In genomic region chr9:50850713-50851112, GRCm38 (mm10) we compare ENCODE assay signal across 10 mouse cellular contexts. TPM values are rescaled to one million over a fixed set of nuclear protein-coding genes. Genes with fewer than 3 reads are reported as not detected.
DNase-seq lines count a peak whose midpoint lies in the region; ATAC-seq lines count a peak whose summit lies in the region.
"Had no signal": no experiment of that assay in that cellular context is flagged by ENCODE, and none has a peak within 500 bp of the region (broad histone marks: within the 10 kb centered on the region; RNA-seq: fewer than 3 reads in every experiment).

No protein-coding gene starts in this region.

- ATAC-seq in liver, embryonic 15.5 days (ENCODE audit: insufficient read depth) = no peak
- ATAC-seq: inflammation-experienced regulatory T-cells, adult 6 months had no signal

- no peaks in the 10 kb centered on the region for H3K9me3 ChIP-seq in liver, embryonic 15.5 days (replicated peaks)

- no peaks in the 10 kb centered on the region for H3K27me3 ChIP-seq in liver, embryonic 15.5 days

- no peak overlapping the region for H3K9ac ChIP-seq in liver, embryonic 15.5 days

- no peaks in the 10 kb centered on the region for H3K36me3 ChIP-seq in liver, embryonic 15.5 days (replicated peaks)

- H3K27ac ChIP-seq in liver, embryonic 15.5 days (replicated peaks) = peak overlapping the region; percentile 25; the same call in 1 of the 2 replicates

- 24% methylated on average over 8 of the region's 8 CpGs for WGBS in liver, embryonic 15.5 days (ENCODE audit: insufficient replicate concordance)

- 0 out of 2 replicates have a peak overlapping the region, but pooled peaks have one; percentile 10 for H3K4me2 ChIP-seq in liver, embryonic 15.5 days

- peaks cover 85% of the 10 kb centered on the region for H3K4me1 ChIP-seq in liver, embryonic 15.5 days (replicated peaks)

- H3K4me3 ChIP-seq in liver, embryonic 15.5 days (replicated peaks) = no peak overlapping the region

- peak; percentile 46 to 54 for DNase-seq in frontal cortex, postnatal 36 days (ENCODE audit: low spot score in 2 of 2)
- DNase-seq in frontal cortex, postnatal 25 days (ENCODE audit: low spot score in 2 of 2) = no peak
- DNase-seq in spleen, postnatal 36 days (ENCODE audit: low spot score in 2 of 2) = peak; percentile 21 to 43
- DNase-seq in spleen, adult 18-20 months = no peak
- no peak for DNase-seq in layer of hippocampus, postnatal 10 days (ENCODE audit: low spot score in 2 of 2)
- no peak for DNase-seq in gastrocnemius, adult 8-10 months (ENCODE audit: low spot score in 2 of 2)
- DNase-seq in urinary bladder, adult 2 months (ENCODE audit: low spot score) = no peak
- DNase-seq: adrenal gland, postnatal 10 days had no signal

RNA-seq across cellular contexts. Expression of gene Ppp2r1b, which starts 5.6 kb away (rescaled TPM):
- polyA plus RNA-seq in liver, embryonic 15.5 days (2015; fragmentation: Nextera tagmentation; extraction: Ambion mirVana) = 68.8 and 70.2 TPM in 2 replicates
- 10 to 100 TPM; 18.8 to 19.9 TPM for total RNA-seq in layer of hippocampus, postnatal 10 days (2021)
- 1 to 10 TPM; 6.5 to 7.4 (median 7.0) TPM for total RNA-seq in gastrocnemius, adult 8-10 months (2022)
- 20.9 and 23.5 TPM in 2 replicates for polyA plus RNA-seq in urinary bladder, adult 2 months (2012; rRNA removed)

Comparison
In these comparisons a context has a peak if more than half of its experiments do, and no peak if none do; other contexts are left out.
1. DNase-seq: peak in frontal cortex, postnatal 36 days (2 of 2) and spleen, postnatal 36 days (2 of 2); none in frontal cortex, postnatal 25 days (0 of 2), spleen, adult 18-20 months (0 of 2), layer of hippocampus, postnatal 10 days (0 of 2), gastrocnemius, adult 8-10 months (0 of 2) and urinary bladder, adult 2 months (single experiment).